Mouse (Mus musculus) kidney, postnatal 10 days (tissue): ENCODE measurements at regions not wholly inside any gene's neighbourhood (a gene's known extent, or its start where the extent isn't known, plus 50 kb on each side); places are given as distances from the start of the nearest gene placed in this dataset.

Source experiments
- DNase-seq: peaks from one replicate; pipeline ENCODE4 v3.0.0; 2021; ENCODE audit warnings: mixed read lengths

GRCm38 (mm10) chr14:92764354-92764753 is 1126.1 kb downstream of the Pcdh9 start:
- peak; percentile 6 for DNase-seq

- DNase-seq = no peak
Measured at GRCm38 (mm10) chr14:92754676-92755075, 1135.8 kb downstream of the Pcdh9 start.

- no peak for DNase-seq
Measured at GRCm38 (mm10) chr14:92717666-92718065, 1172.8 kb downstream of the Pcdh9 start.

- DNase-seq = no peak
Measured at GRCm38 (mm10) chr14:92688151-92688550, 1202.3 kb downstream of the Pcdh9 start.

GRCm38 (mm10) chr14:92687106-92687505 is 1203.4 kb downstream of the Pcdh9 start:
- no peak for DNase-seq

GRCm38 (mm10) chr14:92678845-92679499 is 1211.5 kb downstream of the Pcdh9 start:
- DNase-seq = no peak

GRCm38 (mm10) chr14:92674146-92674545 is 1216.3 kb downstream of the Pcdh9 start:
- no peak for DNase-seq
